Mouse (Mus musculus): ENCODE results near the gene Kdelc2.

- no peak for TF ChIP-seq CTCF (IDR thresholded peaks at IDR 0.05; ENCODE audit: control insufficient read depth, insufficient read depth, insufficient replicate concordance, low read depth, low read length)
- TF ChIP-seq POLR2A (IDR thresholded peaks at IDR 0.05; ENCODE audit: control insufficient read depth, low read depth, low read length), result no peak
These were observed 39.0 kb upstream of the Kdelc2 start for GRCm38 (mm10) chr9:53344646-53345432.
